Mouse (Mus musculus) CD4-positive helper T cell, adult 2 months (primary cell): Measurements from ENCODE around the gene Tnk1.

Experiments
- DNase-seq: peaks from one replicate; pipeline ENCODE4 v3.0.0-alpha.2; 2012; ENCODE audit warnings: low read depth, missing footprints, low spot score

Gene Tnk1

GRCm38 (mm10) chr11:69803328-69803727 lies 55.2 kb downstream of the Tnk1 start:
- no peak for DNase-seq

GRCm38 (mm10) chr11:69802648-69803105 lies 55.9 kb downstream of the Tnk1 start:
- peak; percentile 73 for DNase-seq

- DNase-seq, result no peak
Observed at GRCm38 (mm10) chr11:69801379-69801977, 57.1 kb downstream of the Tnk1 start, which contains the start of gene Fgf11. Gene Fgf11, minus strand, starts transcription at chr11:69801857.
